Mouse (Mus musculus): ENCODE results near the gene Trim59. TPM values are rescaled to one million over a fixed set of nuclear protein-coding genes. Genes with fewer than 3 reads are reported as not detected.

Gene Trim59
- polyA plus RNA-seq, 1 experiment from 2014 or later: 193 TPM

- 91% methylated on average over 4 of the region's 4 CpGs for WGBS
- DNase-seq (ENCODE audit: low spot score): no peak
- Histone ChIP-seq H3K4me1 (peaks cover 13% of the 10 kb centered on the region), H3K4me3 (no peak overlapping the region), H3K27me3 (replicated peaks; ENCODE audit: low read depth, poor library complexity, severe bottlenecking) (no peaks in the 10 kb centered on the region), H3K27ac (replicated peaks) (no peak overlapping the region), H3K36me3 (replicated peaks) (peaks cover 8% of the 10 kb centered on the region), H3K9me3 (no peaks in the 10 kb centered on the region)
These were observed 41.8 kb downstream of the Trim59 start for GRCm38 (mm10) chr3:69002781-69003180.

DNA sequence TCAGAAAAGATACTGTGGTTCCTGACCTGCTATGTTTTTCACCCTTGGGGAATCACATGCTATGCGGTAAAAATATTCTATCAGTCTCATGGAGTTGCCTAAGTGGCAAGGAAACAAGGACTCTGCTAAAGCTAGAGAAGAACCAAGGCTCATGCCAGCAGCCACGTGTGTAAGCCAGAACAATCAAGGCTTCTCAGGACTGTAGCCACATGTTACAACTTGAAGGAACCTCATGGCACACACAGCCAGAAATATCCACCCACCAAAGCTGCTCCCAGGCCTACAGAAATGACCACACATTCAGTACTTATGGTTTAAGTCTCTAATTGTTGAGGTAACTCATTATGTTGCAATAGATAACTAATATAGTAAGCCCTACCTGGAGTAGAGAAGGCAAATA is 58.0 kb downstream of the Trim59 start:
- Histone ChIP-seq H3K36me3 (replicated peaks) (peaks cover 51% of the 10 kb centered on the region), H3K27ac (replicated peaks) (no peak overlapping the region), H3K9me3 (no peaks in the 10 kb centered on the region), H3K4me3 (no peak overlapping the region), H3K27me3 (replicated peaks; ENCODE audit: low read depth, poor library complexity, severe bottlenecking) (no peaks in the 10 kb centered on the region), H3K4me1 (no peaks in the 10 kb centered on the region)
- no peak for DNase-seq (ENCODE audit: low spot score)
- WGBS: 92% methylated on average over 2 of the region's 2 CpGs

MicroRNAs encoded within 50 kb of the gene (microRNA counts, 519-probe panel; counts per million panel counts)
- 7,299 counts per million, percentile 98 among the panel's probes with 10 or more counts for microRNA mmu-miR-15b

Small RNAs within 50 kb of the gene (microRNA-seq; reads per million reads assigned to microRNA genes)
- 2,080 reads per million, percentile 82 among the genes with 10 or more reads in this experiment for gene Mir15b
- 456 reads per million, percentile 68 among the genes with 10 or more reads in this experiment for gene Mir16-2

Other genes with a start within 250 kb of the Trim59 start
- 1.2 and 1.7 TPM in 2 replicates for gene 1110032F04Rik, start 175.2 kb downstream of the Trim59 start, polyA plus RNA-seq (2016; fragmentation: Nextera tagmentation; extraction: Ambion mirVana)
- gene Ift80, start 40.2 kb downstream of the Trim59 start, polyA plus RNA-seq (2016; fragmentation: Nextera tagmentation; extraction: Ambion mirVana): 18.1 and 18.3 TPM in 2 replicates
- 166 and 187 TPM in 2 replicates for gene Smc4, start 40.0 kb downstream of the Trim59 start, polyA plus RNA-seq (2016; fragmentation: Nextera tagmentation; extraction: Ambion mirVana)
- gene Kpna4, start 82.4 kb upstream of the Trim59 start, polyA plus RNA-seq (2016; fragmentation: Nextera tagmentation; extraction: Ambion mirVana): 32.4 and 34.4 TPM in 2 replicates
- not detected in 2 replicates for gene Arl14, start 177.7 kb upstream of the Trim59 start, polyA plus RNA-seq (2016; fragmentation: Nextera tagmentation; extraction: Ambion mirVana)

Measured in embryonic facial prominence, embryonic 10.5 days (tissue).